8 mouse cellular contexts compared by ENCODE assay signal in the genomic region with DNA sequence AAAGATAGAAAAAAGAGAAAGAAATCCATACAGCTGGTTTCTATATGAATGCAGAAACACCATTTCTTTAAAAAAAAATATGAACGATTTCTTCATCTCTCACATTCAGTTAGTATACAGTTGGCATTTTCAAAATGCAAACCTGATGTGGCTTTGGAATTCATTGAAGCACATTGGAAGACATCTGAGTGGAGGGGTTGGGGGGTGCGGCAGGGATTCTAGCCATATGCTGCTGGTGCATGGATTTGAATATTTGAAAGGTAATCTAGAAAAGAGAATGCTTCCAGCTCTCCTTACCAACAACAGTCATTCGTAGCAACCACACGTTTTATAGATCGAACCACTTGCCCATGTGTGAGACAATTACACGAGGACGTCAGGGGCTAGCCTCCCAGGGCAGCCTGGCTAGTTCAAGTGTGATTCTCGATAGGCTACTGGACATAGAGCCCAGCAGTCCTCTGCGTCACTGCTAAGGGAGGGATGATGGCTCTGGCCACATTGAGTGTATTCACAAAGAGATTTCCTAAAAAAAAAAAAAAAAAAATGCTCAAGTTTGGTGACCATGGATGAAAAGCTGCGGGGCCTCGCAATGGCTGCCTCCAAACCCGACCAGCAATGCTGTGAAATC.
DNase-seq lines count a peak whose midpoint lies in the region; ATAC-seq lines count a peak whose summit lies in the region.
"Had no signal": no experiment of that assay in that cellular context is flagged by ENCODE, and none has a peak within 500 bp of the region (broad histone marks: within the 10 kb centered on the region; RNA-seq: fewer than 3 reads in every experiment).

No protein-coding gene starts in this region.

- no peaks in the 10 kb centered on the region for H3K36me3 ChIP-seq in limb, embryonic 12.5 days
- no peaks in the 10 kb centered on the region for H3K36me3 ChIP-seq in limb, embryonic 10.5 days
- no peaks in the 10 kb centered on the region for H3K36me3 ChIP-seq in embryonic facial prominence, embryonic 15.5 days
- no peaks in the 10 kb centered on the region for H3K36me3 ChIP-seq in hindbrain, embryonic 16.5 days (ENCODE audit: control insufficient read depth, insufficient read depth, low read length)
- no peaks in the 10 kb centered on the region for H3K36me3 ChIP-seq in neural tube, embryonic 13.5 days

- no peak overlapping the region for H3K4me3 ChIP-seq in limb, embryonic 12.5 days (replicated peaks)
- no peak overlapping the region for H3K4me3 ChIP-seq in limb, embryonic 10.5 days
- H3K4me3 ChIP-seq in embryonic facial prominence, embryonic 15.5 days (replicated peaks), result no peak overlapping the region
- H3K4me3 ChIP-seq in hindbrain, embryonic 16.5 days (ENCODE audit: low read length), result no peak overlapping the region
- no peak overlapping the region for H3K4me3 ChIP-seq in neural tube, embryonic 13.5 days

- H3K9ac ChIP-seq in limb, embryonic 12.5 days (replicated peaks), result no peak overlapping the region
- H3K9ac ChIP-seq in embryonic facial prominence, embryonic 15.5 days, result no peak overlapping the region
- 0 out of 2 replicates have a peak overlapping the region, but pooled peaks have one; percentile 14 for H3K9ac ChIP-seq in hindbrain, embryonic 16.5 days (ENCODE audit: low read depth, low read length)
- H3K9ac ChIP-seq in neural tube, embryonic 13.5 days, result no peak overlapping the region

- no peak for DNase-seq in limb, embryonic 10.5 days (ENCODE audit: low spot score)
- DNase-seq in right cerebral cortex, postnatal 36 days (ENCODE audit: low spot score in 2 of 2), result no peak
- no peak for DNase-seq in urinary bladder, postnatal 14 days (ENCODE audit: low spot score)
- DNase-seq: adrenal gland, postnatal 36 days had no signal

- H3K4me1 ChIP-seq in limb, embryonic 12.5 days (replicated peaks), result peaks cover 12% of the 10 kb centered on the region
- H3K4me1 ChIP-seq in limb, embryonic 10.5 days, result peaks cover 22% of the 10 kb centered on the region
- H3K4me1 ChIP-seq in embryonic facial prominence, embryonic 15.5 days, result peaks cover 23% of the 10 kb centered on the region
- peaks cover 13% of the 10 kb centered on the region; the same call in 1 of the 2 replicates for H3K4me1 ChIP-seq in hindbrain, embryonic 16.5 days (ENCODE audit: control insufficient read depth, insufficient read depth, low read depth, low read length)
- peaks cover 40% of the 10 kb centered on the region for H3K4me1 ChIP-seq in neural tube, embryonic 13.5 days (replicated peaks)

- no peaks in the 10 kb centered on the region for H3K27me3 ChIP-seq in limb, embryonic 12.5 days
- no peaks in the 10 kb centered on the region for H3K27me3 ChIP-seq in limb, embryonic 10.5 days (ENCODE audit: low read depth, poor library complexity, severe bottlenecking)
- H3K27me3 ChIP-seq in embryonic facial prominence, embryonic 15.5 days, result no peaks in the 10 kb centered on the region
- H3K27me3 ChIP-seq in hindbrain, embryonic 16.5 days (replicated peaks; ENCODE audit: control insufficient read depth, insufficient read depth, low read length), result no peaks in the 10 kb centered on the region
- no peaks in the 10 kb centered on the region for H3K27me3 ChIP-seq in neural tube, embryonic 13.5 days

- no peaks in the 10 kb centered on the region for H3K9me3 ChIP-seq in limb, embryonic 12.5 days
- H3K9me3 ChIP-seq in limb, embryonic 10.5 days (replicated peaks), result no peaks in the 10 kb centered on the region
- no peaks in the 10 kb centered on the region for H3K9me3 ChIP-seq in embryonic facial prominence, embryonic 15.5 days (replicated peaks)
- H3K9me3 ChIP-seq in hindbrain, embryonic 16.5 days (ENCODE audit: control insufficient read depth, low read length), result no peaks in the 10 kb centered on the region
- no peaks in the 10 kb centered on the region for H3K9me3 ChIP-seq in neural tube, embryonic 13.5 days

- H3K4me2 ChIP-seq in limb, embryonic 12.5 days, result no peak overlapping the region
- H3K4me2 ChIP-seq in embryonic facial prominence, embryonic 15.5 days (replicated peaks), result peak overlapping the region; percentile 9; the same call in 1 of the 2 replicates
- H3K4me2 ChIP-seq in hindbrain, embryonic 16.5 days (ENCODE audit: low read length), result peak overlapping the region; percentile 43
- H3K4me2 ChIP-seq in neural tube, embryonic 13.5 days, result 0 out of 2 replicates have a peak overlapping the region, but pooled peaks have one; percentile 9

- ATAC-seq in limb, embryonic 12.5 days (ENCODE audit: insufficient number of reproducible peaks, insufficient read depth, low FRiP score, low TSS enrichment, low read depth), result no peak
- no peak; the same call in 1 of the 2 replicates for ATAC-seq in embryonic facial prominence, embryonic 15.5 days (ENCODE audit: insufficient number of reproducible peaks, low FRiP score, low TSS enrichment, low read depth)
- peak; percentile 60; the same call in 1 of the 2 replicates for ATAC-seq in hindbrain, embryonic 16.5 days
- peak; percentile 38; the same call in 1 of the 2 replicates for ATAC-seq in neural tube, embryonic 13.5 days (ENCODE audit: low read depth)

- 82% methylated on average over 12 of the region's 12 CpGs for whole genome bisulfite sequencing in limb, embryonic 12.5 days
- 92% methylated on average over 12 of the region's 12 CpGs for WGBS in limb, embryonic 10.5 days
- WGBS in embryonic facial prominence, embryonic 15.5 days, result 48% methylated on average over 12 of the region's 12 CpGs
- WGBS in hindbrain, embryonic 16.5 days, result 55% methylated on average over 12 of the region's 12 CpGs
- 63% methylated on average over 12 of the region's 12 CpGs for WGBS in neural tube, embryonic 13.5 days

- peak overlapping the region; percentile 12; the same call in 1 of the 2 replicates for H3K27ac ChIP-seq in limb, embryonic 12.5 days
- no peak overlapping the region for H3K27ac ChIP-seq in limb, embryonic 10.5 days
- 0 out of 2 replicates have a peak overlapping the region, but pooled peaks have one; percentile 17 for H3K27ac ChIP-seq in embryonic facial prominence, embryonic 15.5 days (replicated peaks)
- peak overlapping the region; percentile 49 for H3K27ac ChIP-seq in hindbrain, embryonic 16.5 days (ENCODE audit: low read depth, low read length)
- H3K27ac ChIP-seq in neural tube, embryonic 13.5 days (replicated peaks), result 0 out of 2 replicates have a peak overlapping the region, but pooled peaks have one; percentile 20

Comparison
In these comparisons a context has a peak if more than half of its experiments do, and no peak if none do; other contexts are left out.
1. ATAC-seq: peak in hindbrain, embryonic 16.5 days (single experiment) and neural tube, embryonic 13.5 days (single experiment); none in limb, embryonic 12.5 days (single experiment) and embryonic facial prominence, embryonic 15.5 days (single experiment).